Mouse (Mus musculus): ENCODE results near the gene Myadm.

Myadm gene

DNA sequence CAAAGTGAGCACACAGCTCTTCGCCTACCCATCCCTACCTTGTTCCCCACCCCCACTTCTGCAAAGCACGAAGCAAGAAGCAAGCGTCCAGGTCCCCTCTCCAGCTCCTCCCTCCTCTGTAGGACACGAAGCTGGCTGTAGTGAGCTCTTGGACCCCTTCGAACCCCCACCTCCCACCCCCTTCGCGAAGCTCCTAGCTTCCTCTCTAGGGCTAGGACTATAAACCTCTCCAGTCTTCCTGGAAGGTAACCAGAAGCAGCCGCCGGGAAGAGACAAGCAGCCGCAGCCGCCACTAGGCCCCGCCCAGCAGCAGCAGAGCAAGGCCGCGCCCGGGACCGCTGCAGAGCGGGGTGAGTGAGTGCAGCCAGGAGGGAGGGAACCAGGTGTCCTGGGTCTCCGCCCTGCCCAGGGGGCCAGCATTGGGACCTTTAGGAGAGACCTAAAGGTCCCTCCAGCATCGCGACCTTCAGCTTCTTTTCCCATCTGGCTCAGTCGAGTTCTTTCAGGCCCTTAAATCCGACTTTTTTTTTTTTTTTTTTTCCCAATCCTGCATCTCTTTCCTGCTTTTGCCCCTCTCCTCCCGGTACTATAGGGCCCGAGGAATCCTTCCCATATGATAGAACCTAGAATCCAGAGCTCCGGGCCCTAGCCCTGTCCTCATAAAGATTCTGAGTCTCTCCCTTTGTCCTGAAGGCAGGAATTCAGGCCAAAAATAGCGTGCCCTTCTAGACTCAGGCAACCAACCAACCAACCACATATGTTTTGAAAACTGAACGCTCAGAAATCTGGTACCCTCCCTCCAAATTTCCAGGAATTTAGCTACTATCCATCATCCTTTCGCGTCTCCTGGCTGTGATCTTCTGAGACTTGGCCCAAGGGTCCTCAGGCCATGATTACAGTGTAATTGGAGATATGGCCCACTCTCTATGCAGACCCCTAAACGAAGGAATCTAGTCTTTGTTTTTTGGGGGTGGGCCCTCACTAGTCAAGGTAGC is at the start of gene Myadm, which contains the start of gene Prkcg:
Gene Myadm (plus strand): TSS at position 105 of the 995 bp plus-strand sequence.
Gene Prkcg (plus strand): TSS at position 204 of the 995 bp plus-strand sequence.
- WGBS, result 4% methylated on average over 30 of the region's 30 CpGs

DNA sequence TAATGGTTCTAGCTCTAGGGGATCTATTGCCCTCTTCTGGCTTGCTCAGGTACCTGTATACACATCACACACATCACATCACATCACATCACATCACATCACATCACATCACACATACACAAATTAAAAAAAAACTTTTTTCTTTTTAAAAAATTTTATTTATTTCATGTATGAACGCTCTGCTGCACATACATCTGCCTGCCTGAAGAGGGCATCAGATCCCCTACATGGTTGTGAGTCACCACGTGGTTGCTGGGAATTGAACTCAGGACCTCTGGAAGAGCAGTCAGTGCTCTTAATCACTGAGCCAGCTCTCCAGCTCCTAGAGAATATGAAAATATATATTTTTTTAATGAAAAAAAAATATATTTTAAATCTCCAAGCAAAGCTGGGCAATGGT is 49.7 kb upstream of the Myadm start:
- 78% methylated on average over 2 of the region's 2 CpGs for WGBS

GRCm38 (mm10) chr7:3260701-3261100 is 28.2 kb upstream of the Myadm start:
- WGBS, result 12% methylated on average over 3 of the region's 3 CpGs

GRCm38 (mm10) chr7:3261446-3261845 is 27.4 kb upstream of the Myadm start:
- 47% methylated on average over 4 of the region's 4 CpGs for WGBS

- WGBS, result 38% methylated on average over 2 of the region's 2 CpGs
Measured at GRCm38 (mm10) chr7:3262789-3263188, 26.1 kb upstream of the Myadm start.

- 53% methylated on average over 22 of the region's 22 CpGs for WGBS
Measured at GRCm38 (mm10) chr7:3264390-3265022, 24.4 kb upstream of the Myadm start.

- 68% methylated on average over 6 of the region's 6 CpGs for WGBS
Measured at GRCm38 (mm10) chr7:3265311-3265710, 23.6 kb upstream of the Myadm start.

DNA sequence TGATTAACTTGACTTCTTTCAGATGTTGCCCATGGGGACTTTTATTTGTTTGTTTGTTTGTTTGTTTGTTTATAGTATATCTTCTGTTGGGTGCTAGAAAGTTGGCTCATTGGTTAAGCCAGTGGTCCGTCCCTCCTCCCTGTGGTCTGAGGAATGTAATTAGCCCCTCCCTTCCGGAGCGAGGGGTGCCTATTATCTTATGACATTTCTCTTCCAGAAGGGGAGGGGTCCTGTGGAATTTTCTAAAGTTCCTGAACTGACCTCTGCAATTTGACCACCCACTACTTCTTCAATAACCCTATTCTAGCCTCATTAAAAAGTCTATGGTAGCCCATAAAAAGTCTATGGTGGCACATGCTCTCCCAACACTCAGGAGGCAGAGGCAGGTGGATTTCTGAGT is 21.6 kb upstream of the Myadm start:
- 71% methylated on average over 3 of the region's 3 CpGs for WGBS

DNA sequence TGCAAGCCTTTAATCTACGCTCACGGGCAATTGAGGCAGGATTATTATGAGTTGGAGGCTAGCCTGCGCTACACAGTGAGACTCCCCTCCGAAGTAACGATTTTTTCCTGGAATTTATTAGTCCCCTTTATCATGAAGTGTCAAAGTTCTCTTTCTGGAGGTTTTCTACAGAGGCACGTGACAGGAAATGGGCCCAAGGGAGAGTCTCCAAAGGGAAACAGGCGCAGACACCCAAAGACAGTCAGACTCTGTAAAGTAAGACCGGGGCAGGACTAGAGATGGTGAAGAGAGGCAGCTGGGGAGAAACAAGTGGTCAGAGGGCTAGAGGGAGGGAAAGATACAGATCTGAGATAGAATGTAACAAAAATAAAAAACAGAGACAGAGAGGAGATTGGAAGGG is 21.0 kb upstream of the Myadm start:
- 83% methylated on average over 8 of the region's 8 CpGs for WGBS

- 45% methylated on average over 3 of the region's 3 CpGs for WGBS
Measured at GRCm38 (mm10) chr7:3268291-3268690, 20.6 kb upstream of the Myadm start.

DNA sequence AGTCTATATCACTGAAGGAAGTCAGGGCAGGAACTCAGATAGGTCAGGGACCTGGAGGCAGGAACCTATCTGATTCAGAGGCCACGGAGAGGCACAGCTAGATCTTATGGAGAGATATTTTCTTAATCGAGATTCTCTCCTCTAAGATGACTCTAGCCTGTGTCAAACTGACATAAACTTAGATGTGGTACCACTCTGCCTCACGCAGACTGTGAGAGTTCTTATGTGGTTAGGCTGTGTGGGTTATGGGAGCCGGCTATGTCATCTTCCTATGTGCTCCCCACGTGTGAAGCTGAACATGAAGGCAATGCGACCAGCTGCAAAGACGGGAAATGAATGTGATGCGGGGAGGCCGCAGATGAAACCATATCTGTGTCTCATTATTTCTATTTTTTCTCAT is 16.7 kb upstream of the Myadm start:
- 82% methylated on average over 9 of the region's 9 CpGs for WGBS

- WGBS, result 40% methylated on average over 6 of the region's 6 CpGs
Measured at GRCm38 (mm10) chr7:3275455-3276170, 13.3 kb upstream of the Myadm start.

DNA sequence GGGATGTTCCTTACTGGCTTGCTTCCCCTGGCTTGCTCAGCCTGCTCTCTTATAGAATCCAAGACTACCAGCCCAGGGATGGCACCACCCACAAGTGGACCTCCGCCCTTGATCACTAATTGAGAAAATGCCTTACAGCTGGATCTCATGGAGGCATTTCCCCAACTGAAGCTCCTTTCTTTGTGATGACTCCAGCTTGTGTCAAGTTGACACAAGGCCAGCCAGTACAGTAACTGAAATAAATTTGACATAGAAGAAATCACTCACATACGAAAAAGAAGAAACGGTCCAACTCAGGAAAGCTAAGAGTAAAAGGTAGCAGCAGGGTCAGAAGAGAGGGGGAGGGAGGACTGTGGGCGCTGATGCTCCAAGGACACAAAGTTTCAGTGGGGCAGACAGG is 12.1 kb upstream of the Myadm start:
- 51% methylated on average over 4 of the region's 4 CpGs for WGBS

- 74% methylated on average over 5 of the region's 5 CpGs for WGBS
Measured at GRCm38 (mm10) chr7:3280080-3280653, 8.7 kb upstream of the Myadm start.

DNA sequence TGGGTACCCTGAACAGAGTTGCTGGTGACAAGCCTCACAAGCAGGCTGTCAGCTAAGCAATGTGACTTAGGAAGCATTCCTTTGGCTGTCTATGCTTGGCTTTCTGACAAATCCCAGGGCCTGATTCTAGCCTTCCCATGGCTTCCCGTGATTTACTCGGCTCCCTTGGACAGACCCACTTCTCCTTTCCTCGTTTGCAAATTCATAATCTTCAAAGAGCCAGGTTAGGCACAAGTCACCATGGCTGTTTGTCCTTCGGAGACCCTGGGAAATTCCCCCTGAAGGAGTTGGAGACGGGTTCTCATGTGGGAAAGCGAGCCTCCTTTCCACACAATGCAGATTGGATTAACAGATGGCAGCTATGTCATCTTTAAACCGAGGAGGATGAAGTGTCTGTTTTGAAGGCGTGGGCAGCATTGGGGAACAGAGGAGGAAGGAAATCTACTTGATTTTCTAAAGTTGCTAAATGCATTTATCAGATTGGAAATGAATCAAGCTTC is 8.2 kb upstream of the Myadm start:
- 25% methylated on average over 8 of the region's 8 CpGs for WGBS

DNA sequence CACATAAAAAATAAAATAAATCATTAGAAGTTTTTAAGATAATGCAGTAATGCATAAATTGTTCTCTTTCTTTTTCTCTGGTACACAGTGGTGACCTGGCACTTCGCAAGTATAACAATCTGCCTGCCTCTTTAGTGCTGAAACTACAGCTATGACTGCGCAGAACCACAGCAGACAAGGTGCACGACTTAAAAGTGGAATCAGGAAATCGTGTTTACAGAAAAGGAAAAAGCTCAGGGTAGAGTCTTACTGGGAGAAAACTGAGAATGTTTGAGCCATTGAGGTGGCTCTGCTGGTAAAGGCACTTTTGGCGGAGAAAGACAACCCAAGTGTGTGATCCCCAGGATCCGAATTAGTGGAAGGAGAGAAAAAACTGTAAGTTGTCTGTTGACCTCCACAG is 7.1 kb upstream of the Myadm start:
- WGBS, result 74% methylated on average over 6 of the region's 6 CpGs

DNA sequence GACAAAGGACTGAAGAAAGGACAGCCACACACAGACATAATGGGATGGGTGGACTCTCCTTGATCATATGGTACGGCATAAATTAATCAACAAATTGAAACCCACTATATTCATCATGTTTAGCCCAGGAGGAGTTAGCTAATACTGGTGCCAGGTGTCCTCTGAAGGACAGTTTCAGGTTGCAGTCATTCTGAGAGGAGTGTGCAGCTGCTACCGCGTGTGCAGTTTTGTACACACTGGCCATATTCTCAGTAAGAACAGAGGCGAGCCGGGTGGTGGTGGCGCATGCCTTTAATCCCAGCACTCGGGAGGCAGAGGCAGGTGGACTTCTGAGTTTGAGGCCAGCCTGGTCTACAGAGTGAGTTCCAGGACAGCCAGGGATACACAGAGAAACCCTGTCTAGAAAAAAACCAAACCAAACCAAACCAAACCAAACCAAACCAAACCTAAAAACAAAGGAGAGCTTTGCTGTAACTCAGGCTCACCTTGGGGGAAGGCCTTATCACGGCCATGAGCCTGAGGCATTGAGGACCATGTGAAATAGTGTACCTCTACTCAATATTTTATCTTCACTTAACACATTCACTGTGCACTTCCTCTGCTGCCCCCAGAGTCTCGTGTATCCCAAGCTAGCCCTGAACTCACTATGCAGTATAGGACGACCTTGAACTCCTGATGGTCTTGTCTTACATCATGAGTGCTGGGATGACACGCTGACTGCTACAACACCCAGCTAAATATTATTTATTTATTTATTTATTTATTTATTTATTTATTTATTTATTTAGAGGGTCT is 5.6 kb upstream of the Myadm start:
- 93% methylated on average over 11 of the region's 11 CpGs for WGBS

- 88% methylated on average over 10 of the region's 10 CpGs for WGBS
Measured at GRCm38 (mm10) chr7:3284604-3285003, 4.3 kb upstream of the Myadm start.

GRCm38 (mm10) chr7:3286036-3286435 is 2.8 kb upstream of the Myadm start:
- WGBS, result 94% methylated on average over 5 of the region's 5 CpGs

DNA sequence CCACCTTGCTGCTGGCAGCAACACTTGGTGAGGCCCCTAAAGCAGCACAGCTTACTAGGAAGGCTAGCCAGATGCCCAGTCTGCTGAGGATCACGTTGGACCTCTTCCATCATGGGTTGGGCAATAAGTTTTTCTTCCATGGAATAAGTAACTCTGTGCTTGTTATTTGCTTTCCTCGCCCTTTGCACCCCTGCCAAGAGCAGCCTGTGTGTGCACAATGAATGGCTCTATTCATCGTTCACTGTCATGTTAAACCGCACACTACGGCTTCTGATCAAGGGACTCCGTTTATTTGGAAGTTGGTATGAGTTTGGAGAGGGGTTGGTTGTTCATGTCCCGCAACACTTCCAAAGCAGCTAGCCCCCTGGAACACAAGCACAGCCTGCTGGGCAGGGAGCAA is 1.7 kb upstream of the Myadm start:
- 45% methylated on average over 7 of the region's 7 CpGs for WGBS

All from cerebral cortex, adult 2 months (tissue).